Mouse (Mus musculus) bone marrow, adult 2 months (tissue): ENCODE results near the gene C1qtnf5. TPM values are rescaled to one million over a fixed set of nuclear protein-coding genes. Genes with fewer than 3 reads are reported as not detected.
"Not testable (repeated sequence)": the region's sequence is repeated elsewhere in the genome, so short reads cannot be mapped to it uniquely, and the experiment has no call there.

ENCODE experiments used
- H3K27ac ChIP-seq: fragments of 200-500 bp; 2 replicates; pipeline ENCODE4 v1.5.1; 2012; ENCODE audit warnings: low read depth, mild to moderate bottlenecking, control low read depth, inconsistent platforms, low read length; ENCODE audit not compliant: control insufficient read depth, poor library complexity, insufficient read depth
- H3K4me1 ChIP-seq: fragments of 200-500 bp; 2 replicates; pipeline ENCODE4 v1.6.1; 2011; ENCODE audit warnings: low read length; ENCODE audit not compliant: control insufficient read depth, insufficient read depth
- H3K4me3 ChIP-seq: fragments of 200-500 bp; replicated peaks from 2 replicates; pipeline ENCODE3; 2011; ENCODE audit warnings: mild to moderate bottlenecking, low read depth, low read length, control low read depth; ENCODE audit not compliant: control insufficient read depth
- CTCF ChIP-seq: fragments of 200-500 bp; IDR thresholded peaks from 2 replicates; pipeline ENCODE4 v1.5.1; 2011; ENCODE audit warnings: low read length, control low read depth; ENCODE audit not compliant: control insufficient read depth, insufficient read depth
- POLR2A ChIP-seq: fragments of 200-500 bp; IDR thresholded peaks from 2 replicates; pipeline ENCODE4 v1.6.1; 2011; ENCODE audit warnings: low read depth, mild to moderate bottlenecking, control low read depth, low read length, borderline replicate concordance; ENCODE audit not compliant: control insufficient read depth
- WGBS: fragments of 180-500 bp; shearing (Covaris S2); methylation state at CpG from one replicate; pipeline ENCODE4 v1.1.7; 2018; 5-methylcytosine and 5-hydroxymethylcytosine counted together
- polyA plus RNA-seq: library from polyadenylated mRNA; stranded (reverse); fragments of >200 nt; gene quantifications from 2 replicates; pipeline ENCODE4 v1.2.4, GENCODE M21; 2011; ENCODE audit warnings: low replicate concordance; ENCODE audit not compliant: missing spikeins, insufficient read depth, insufficient read length

Gene C1qtnf5
- polyA plus RNA-seq, 1 experiment = 3.3 TPM

- WGBS = 94% methylated on average over 7 of the region's 7 CpGs
- Histone ChIP-seq H3K4me3 (no peak overlapping the region), H3K27ac (no peak overlapping the region), H3K4me1 (peaks cover 1% of the 10 kb centered on the region; the same call in 1 of the 2 replicates)
- no peak for TF ChIP-seq CTCF
- no peak for TF ChIP-seq POLR2A
Observed at GRCm38 (mm10) chr9:44106182-44106581, 863 bp upstream of the C1qtnf5 start.

DNA sequence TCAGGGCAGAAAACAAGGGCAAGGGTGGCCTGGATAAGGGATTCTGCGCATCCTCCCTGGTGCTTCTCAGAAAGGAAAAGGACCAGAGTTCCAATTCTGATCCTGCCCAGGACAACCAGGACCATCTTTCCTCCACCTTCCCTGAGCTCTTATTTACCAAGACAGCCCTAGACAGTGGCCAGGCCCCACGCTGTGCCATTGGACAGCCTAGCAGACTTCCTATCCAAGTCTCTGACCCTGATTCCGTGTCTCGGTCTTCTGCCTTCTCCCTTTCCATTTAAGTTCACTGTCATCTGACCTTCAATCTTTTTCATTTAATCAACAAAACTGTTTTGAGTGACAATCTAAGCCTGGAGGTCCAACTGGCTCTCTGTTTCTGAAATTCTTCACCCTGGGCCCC lies 449 bp upstream of the C1qtnf5 start:
- TF ChIP-seq CTCF = no peak
- no peak for TF ChIP-seq POLR2A
- WGBS = 88% methylated on average over 4 of the region's 4 CpGs
- no peak overlapping the region for H3K27ac ChIP-seq

GRCm38 (mm10) chr9:44107557-44108179 lies 623 bp downstream of the C1qtnf5 start:
- 88% methylated on average over 25 of the region's 25 CpGs for WGBS
- peaks cover 1% of the 10 kb centered on the region; the same call in 1 of the 2 replicates for H3K4me1 ChIP-seq
- TF ChIP-seq CTCF (peak; percentile 21; the same call in 1 of the 2 replicates), POLR2A (no peak)
- H3K27ac ChIP-seq = no peak overlapping the region
- H3K4me3 ChIP-seq = no peak overlapping the region

More for the DNA sequence above, 449 bp upstream of the C1qtnf5 start:
- Histone ChIP-seq H3K4me3 (no peak overlapping the region), H3K4me1 (peaks cover 1% of the 10 kb centered on the region; the same call in 1 of the 2 replicates)

DNA sequence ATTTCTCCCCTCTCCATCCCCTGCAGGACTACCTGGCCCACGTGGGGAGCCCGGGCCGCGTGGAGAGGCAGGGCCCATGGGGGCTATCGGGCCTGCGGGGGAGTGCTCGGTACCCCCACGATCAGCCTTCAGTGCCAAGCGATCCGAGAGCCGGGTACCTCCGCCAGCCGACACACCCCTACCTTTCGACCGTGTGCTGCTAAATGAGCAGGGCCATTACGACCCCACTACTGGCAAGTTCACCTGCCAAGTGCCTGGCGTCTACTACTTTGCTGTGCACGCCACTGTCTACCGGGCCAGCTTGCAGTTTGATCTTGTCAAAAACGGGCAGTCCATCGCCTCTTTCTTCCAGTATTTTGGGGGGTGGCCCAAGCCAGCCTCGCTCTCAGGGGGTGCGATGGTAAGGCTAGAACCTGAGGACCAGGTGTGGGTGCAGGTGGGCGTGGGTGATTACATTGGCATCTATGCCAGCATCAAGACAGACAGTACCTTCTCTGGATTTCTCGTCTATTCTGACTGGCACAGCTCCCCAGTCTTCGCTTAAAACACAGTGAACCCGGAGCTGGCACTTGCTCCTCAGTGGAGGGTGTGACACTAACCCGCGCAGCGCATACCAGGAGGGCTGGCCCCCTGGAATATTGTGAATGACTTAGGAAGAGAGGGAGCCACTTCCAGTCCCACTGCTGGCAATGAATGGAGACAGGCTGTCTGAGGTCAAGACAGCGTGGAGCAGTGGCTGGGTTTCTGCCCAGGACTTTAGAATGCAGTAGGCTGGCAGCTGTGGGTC lies 1.4 kb downstream of the C1qtnf5 start:
- Histone ChIP-seq H3K27ac (no peak overlapping the region), H3K4me1 (peaks cover 1% of the 10 kb centered on the region; the same call in 1 of the 2 replicates), H3K4me3 (no peak overlapping the region)
- TF ChIP-seq CTCF (no peak), POLR2A (no peak)
- WGBS = 92% methylated on average over 31 of the region's 31 CpGs

DNA sequence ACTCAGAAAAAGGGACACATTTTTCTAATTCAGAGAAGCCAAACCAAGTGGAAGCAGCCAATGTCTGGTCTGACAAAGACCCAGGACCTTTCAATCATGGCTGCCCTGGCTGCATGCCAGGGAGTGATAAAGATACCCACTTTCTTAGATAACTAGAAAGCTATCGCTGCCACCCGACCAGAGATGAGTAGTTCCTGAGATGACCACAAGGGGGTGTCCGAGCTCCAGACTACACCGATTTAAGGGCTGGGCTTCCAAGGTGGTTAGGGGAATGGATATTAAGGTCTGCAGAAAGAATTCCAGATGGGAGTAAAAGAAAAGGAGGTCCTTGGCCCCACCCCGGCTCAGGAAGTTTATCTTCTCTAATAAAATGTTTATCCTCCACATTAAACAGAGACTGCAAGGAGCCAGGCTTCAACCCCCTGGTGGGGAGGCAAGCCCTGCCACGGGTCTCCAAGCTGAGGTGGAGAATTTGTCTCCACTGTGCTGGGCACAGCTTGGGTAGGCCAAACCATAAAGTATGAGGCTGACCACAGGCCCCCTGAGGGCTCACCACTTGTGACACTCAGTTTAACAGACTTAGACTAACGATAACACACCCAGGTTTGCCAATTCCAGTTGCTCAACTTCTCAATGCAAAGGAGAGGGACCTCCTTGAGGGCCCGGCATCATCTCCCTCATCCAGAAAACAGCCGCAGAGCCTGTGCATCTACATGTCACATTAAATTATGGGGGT lies 2.5 kb downstream of the C1qtnf5 start:
- TF ChIP-seq POLR2A (no peak), CTCF (peak; percentile 74)
- Histone ChIP-seq H3K4me1 (no peaks in the 10 kb centered on the region; the same call in 1 of the 2 replicates), H3K4me3 (no peak overlapping the region), H3K27ac (peak overlapping the region; percentile 64)
- WGBS = 16% methylated on average over 9 of the region's 9 CpGs

DNA sequence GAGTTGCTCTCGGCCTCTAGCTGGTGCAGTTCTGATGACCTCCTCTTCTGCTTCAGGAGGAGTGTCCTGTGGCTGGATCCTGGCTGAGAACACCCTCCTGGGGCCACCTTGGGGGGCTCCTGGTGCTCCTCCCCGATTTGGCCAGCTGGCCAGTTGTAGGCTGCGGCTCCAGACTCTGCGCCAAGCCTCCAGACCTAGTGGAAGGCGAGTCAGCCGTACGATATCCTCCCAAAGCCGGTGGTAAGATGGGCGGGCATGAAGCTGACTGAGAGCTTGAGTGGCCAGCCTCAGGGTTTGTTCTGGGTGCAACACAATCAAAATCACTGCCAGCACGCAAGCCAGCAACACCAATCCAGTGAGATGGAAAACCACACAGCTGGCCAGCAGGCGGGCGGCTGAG lies 4.9 kb downstream of the C1qtnf5 start:
- H3K4me1 ChIP-seq, H3K27ac ChIP-seq, H3K4me3 ChIP-seq: not testable (repeated sequence)
- 71% methylated on average over 10 of the region's 12 CpGs for WGBS

- Histone ChIP-seq H3K4me1 (no peaks in the 10 kb centered on the region; the same call in 1 of the 2 replicates), H3K4me3 (peak within 1 kb of the TSS; percentile 69), H3K27ac (peak within 1 kb of the TSS; percentile 54; the same call in 1 of the 2 replicates)
- WGBS = under 1% methylated on average over 51 of the region's 51 CpGs
- TF ChIP-seq POLR2A = peak; percentile 85; the same call in 1 of the 2 replicates
- no peak for TF ChIP-seq CTCF
Observed at GRCm38 (mm10) chr9:44113105-44113789, 6.2 kb downstream of the C1qtnf5 start, which contains the start of the genes Gm49380 and Rnf26. Gene Gm49380 (minus strand): TSS chr9:44113500. Gene Rnf26 (minus strand): TSS chr9:44113517.

GRCm38 (mm10) chr9:44114453-44114852 lies 7.4 kb downstream of the C1qtnf5 start:
- 91% methylated on average over 2 of the region's 2 CpGs for WGBS
- Histone ChIP-seq H3K27ac (no peak overlapping the region), H3K4me3 (no peak overlapping the region)

More at GRCm38 (mm10) chr9:44114453-44114852, 7.4 kb downstream of the C1qtnf5 start:
- no peaks in the 10 kb centered on the region; the same call in none of the 2 replicates for H3K4me1 ChIP-seq
- TF ChIP-seq POLR2A (no peak), CTCF (no peak)
